Mouse (Mus musculus) left cerebral cortex, postnatal 10 days (tissue): Measurements from ENCODE around the gene Tnfaip3. TPM values are rescaled to one million over a fixed set of nuclear protein-coding genes. Genes with fewer than 3 reads are reported as not detected.

Source experiments
- DNase-seq, 2 experiments: peaks; one replicate each; pipeline ENCODE4 v3.0.0; 2021 to 2022; ENCODE audit warnings: low spot score in 2 of 2, mixed read lengths in 1 of 2; ENCODE audit errors: extremely low spot score in 1 of 2
- intact Hi-C: fragments of 180-260 bp; cut with DNase I; formaldehyde crosslinking; loops from one replicate; pipeline ENCODE4 v1.15.1; 2025
- total RNA-seq, 2 experiments: library from RNA; stranded (reverse); gene quantifications; 2 replicates each; pipeline ENCODE4 v1.2.3; 2021

The Tnfaip3 gene
- total RNA-seq, 2 experiments from 2014 or later = 4.8 to 5.8 TPM

DNA sequence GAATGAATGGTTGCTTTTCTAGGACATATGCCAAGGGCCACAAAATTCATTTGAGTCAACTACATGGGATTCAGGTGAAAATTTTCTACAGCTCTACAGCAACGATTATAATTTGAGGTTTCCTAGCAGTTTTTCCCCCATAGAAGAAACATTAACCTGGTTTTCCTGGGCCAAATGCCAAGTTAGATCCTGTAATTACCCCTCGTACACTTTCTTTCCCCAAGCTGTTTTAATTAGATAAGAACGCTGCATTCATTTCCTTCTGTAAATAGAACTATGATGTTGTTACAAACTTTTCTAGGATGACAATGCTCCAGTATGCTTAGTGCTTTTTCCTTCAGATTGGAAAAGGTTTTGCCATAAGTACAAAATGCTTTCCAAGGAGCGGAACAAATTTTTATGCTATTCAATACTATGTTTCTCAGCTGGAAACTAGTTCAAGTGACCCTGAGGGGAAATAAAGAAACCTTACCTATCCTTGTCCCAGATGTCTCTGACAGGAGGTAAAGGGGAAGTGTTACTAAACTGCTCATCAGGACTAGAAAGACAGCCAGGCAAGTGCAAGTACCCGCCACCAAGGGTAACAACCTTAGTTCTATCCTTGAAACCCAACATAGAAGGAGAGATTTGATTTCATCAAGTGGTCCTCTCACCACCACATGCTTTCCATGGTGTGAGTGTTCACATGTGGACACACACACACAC lies 8.3 kb upstream of the Tnfaip3 start:
- intact Hi-C loops = no loop called here
- DNase-seq = no peak

DNA sequence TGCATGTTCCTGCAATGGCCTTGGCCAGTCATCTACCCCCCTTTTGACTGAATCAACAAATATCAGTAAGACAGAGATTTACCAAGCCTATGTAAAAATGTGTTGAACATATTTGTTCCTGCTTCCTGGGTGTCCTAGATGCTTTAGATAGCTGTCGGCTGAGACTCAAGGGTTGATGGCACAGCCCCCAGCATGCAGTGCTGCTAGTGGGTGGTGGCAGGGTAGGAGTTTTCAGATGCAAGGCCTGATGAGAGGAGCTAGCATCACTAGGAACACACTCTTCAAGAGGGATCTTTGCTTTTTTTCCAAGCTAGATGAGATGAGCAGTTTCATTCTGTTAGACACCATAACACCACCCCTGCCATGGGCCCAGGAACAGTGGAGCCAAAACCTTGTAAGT lies 6.8 kb upstream of the Tnfaip3 start:
- DNase-seq = no peak
- intact Hi-C loops = no loop called here

DNA sequence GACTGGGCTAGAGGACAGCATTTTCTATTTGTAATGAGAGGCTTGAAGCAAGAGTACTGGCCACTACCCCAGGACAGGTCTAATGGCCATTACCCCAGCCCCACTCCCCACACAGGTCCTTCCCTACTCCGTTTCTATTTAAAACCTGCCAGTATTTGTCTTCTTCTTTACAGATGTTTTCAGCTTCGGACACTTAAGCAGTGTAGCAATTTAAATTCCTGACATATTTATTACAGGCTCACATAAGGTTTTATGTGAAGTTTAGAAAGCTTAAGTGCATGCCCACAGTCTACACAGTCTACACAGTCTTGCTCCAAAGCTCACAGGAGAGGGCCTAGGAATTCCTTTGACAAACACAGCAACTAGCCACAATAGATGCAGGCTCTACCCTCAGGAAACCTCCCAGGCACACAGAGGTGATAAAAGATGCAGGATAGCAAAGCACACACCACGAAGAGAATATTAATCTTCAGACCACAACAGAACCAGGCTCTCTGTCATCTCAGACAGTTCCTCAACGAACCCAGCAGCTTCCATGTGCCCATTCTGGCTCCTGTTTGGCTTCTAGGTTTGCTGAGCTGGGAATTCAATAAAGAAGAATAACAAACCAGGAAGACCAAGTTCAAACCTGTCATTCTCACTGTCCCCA lies 1.5 kb upstream of the Tnfaip3 start:
- DNase-seq = no peak
- intact Hi-C loops = loop anchor here (5.0 kb wide), 1 partner anchor 170 kb away; no protein-coding TSS in a partner anchor

DNA sequence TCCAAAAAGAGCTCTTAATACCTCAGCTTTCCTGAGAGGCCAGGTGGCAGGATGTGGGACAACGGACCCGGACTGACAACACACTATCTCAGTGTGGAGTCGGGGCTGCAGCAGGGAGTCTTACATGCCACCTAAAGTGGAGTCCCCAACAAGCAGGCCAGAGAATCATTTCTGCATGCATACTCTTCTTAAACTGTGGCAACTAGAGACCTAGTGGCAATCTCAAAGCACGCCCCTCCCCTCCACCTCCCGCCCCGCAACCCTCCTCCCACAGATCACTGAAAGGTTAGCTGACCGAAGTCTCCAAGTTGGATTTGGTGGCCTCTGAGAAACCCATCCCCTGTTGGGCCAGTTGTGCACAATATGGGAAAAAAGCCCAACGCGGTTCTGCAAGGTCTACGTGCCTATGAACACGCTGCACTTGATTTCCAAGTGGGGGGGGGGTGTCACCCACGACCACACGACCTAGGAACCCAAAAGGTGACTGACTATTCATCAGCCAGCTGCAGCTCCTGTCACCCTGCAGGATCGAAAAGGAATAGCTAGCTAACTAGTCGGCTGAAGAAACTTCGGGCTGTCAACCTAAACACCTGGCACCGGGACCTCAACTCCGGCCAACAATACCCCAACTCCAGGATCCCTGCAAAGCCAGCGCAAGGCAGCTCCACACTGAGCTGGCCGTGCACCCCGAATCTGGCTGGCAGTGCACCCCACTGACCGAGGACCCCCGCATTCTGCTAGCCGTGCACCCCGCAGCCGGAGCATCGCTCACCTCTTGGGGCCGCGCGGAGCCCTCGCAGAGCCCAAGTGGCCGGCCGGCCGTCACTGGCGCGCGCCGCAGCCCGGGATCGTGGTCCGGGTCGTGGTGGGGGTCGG lies 838 bp downstream of the Tnfaip3 start:
- intact Hi-C loops = loop anchor here (5.0 kb wide), 2 partner anchors 52 to 173 kb away; no protein-coding TSS in a partner anchor
- peak; percentile 11 to 22 for DNase-seq

DNA sequence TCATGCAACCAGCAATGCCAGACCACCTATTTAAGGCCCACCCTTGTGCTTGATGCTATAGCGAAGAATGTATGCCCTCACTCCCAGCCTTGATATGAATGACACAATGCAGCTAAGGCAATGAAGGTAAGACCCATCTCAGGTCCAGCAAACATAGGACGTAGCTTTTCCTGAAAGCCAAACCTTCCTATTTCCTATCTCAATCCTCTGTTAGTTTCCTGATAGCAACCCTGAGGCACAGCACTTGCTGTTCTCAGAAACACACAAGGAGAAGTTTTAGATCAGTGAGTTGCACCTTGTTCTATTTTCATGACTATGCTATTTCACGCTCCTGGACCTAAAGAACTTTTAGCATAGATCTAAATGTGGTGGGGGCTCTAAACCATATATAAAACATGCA lies 2.1 kb downstream of the Tnfaip3 start:
- intact Hi-C loops = loop anchor here (5.0 kb wide), 1 partner anchor 51 kb away; no protein-coding TSS in a partner anchor
- no peak for DNase-seq

DNA sequence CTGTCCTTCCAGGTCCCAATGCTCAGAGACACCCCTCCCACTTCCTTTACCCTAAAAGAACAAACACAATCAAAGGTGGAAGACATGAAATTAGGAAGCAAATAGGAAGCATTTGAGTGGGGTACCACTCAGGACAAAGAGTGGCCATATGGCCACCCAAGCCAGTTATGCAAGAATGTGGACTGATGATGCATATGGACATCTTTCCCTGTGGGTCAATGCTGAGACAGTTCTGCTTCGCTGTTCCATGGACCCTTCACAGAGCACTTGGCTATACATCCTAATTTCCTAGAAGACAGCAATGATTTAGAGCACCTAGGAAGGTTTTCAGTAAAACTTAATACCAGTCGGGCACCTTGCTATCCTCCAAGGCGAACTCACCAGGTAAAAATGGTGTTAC lies 2.8 kb downstream of the Tnfaip3 start:
- intact Hi-C loops = loop anchor here (5.0 kb wide), 1 partner anchor 50 kb away; no protein-coding TSS in a partner anchor
- no peak for DNase-seq

DNA sequence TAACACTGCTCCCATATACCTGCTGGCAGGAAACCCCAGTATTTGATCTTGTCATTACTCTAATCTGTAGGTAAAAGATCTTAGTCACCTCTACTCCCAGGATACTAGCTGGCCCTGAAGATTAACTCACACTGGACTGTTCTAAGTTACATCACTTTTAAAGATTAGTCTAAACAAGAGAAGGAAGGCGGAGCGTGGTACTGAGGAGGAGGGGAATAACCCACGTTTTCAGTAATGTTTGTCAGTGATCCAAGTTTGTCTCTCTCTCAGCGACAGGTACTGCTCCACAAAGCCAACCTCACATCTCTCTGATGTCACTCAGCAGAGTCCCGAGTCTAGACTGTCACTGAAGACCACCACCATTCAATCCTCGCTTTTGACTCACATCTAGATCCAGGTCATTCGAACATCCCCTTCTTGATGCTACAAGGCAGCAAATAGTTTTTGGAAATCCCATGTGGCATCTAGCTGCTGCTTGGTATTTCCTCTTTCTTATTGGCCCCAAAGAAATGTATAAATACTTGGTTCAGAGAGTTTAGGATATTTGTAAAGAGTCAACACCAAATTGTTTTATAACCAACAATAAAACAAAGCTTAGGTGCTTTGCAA lies 3.5 kb downstream of the Tnfaip3 start:
- intact Hi-C loops = loop anchor here (5.0 kb wide), 1 partner anchor 50 kb away; no protein-coding TSS in a partner anchor
- DNase-seq = no peak

DNA sequence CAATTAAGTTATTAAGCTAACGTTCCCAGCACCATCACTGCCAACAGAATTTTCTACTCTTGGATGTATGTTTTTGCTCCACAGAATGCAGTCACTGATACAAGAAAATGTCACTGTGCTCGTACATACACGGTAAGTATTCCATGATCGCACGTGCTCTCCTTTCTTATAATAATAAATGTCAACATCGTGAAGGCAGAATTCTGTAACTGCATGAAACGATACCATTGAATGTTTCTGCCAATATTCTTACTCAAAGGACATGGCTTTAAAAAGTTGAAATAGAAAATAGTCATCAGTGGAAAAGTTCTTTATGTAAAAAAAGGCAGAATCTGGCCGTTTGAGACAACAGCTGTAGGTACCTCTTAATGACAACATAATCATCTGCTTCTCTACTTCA lies 5.0 kb downstream of the Tnfaip3 start:
- no peak for DNase-seq
- intact Hi-C loops = loop anchor here (5.0 kb wide), 1 partner anchor 48 kb away; no protein-coding TSS in a partner anchor

DNA sequence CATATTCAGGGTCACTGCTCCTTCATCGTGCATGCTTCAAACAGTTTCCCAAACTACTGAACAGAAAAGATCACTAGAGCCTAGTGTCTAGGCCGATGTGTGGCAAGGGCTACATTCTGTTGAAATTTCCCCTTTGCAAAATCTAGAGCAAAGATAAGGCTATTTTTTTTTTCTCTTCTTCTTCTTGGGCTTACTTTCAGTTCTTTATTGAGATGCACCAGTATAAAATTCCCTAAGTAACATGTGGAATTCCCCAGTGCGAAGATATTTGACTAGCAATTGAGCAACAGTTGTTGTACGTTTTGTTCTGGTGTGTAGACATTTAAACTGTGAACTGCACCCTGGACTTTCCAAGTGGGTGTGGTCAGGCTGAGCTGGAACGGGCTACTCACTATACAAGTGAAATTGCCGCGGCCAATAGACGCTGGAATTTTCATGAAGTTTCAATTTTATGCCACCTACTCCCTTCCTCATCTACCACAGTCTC lies 6.2 kb downstream of the Tnfaip3 start:
- intact Hi-C loops = no loop called here
- no peak for DNase-seq

DNA sequence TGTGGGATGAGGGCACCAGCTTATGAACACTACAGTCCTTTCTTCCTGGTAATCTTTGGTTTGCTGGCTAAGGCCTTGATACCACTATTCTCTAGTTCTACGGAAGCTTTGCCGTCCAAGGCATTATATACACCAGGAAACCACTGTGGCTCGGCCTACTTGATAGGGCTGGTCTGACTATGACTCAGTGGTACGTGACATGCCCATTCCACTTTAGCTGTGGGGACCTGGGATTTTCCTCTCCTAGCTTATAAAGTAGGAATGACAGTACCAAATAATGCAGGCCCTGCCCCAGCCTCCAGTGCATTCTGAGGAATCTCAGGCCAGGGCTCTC lies 6.9 kb downstream of the Tnfaip3 start:
- DNase-seq = no peak
- intact Hi-C loops = no loop called here

DNA sequence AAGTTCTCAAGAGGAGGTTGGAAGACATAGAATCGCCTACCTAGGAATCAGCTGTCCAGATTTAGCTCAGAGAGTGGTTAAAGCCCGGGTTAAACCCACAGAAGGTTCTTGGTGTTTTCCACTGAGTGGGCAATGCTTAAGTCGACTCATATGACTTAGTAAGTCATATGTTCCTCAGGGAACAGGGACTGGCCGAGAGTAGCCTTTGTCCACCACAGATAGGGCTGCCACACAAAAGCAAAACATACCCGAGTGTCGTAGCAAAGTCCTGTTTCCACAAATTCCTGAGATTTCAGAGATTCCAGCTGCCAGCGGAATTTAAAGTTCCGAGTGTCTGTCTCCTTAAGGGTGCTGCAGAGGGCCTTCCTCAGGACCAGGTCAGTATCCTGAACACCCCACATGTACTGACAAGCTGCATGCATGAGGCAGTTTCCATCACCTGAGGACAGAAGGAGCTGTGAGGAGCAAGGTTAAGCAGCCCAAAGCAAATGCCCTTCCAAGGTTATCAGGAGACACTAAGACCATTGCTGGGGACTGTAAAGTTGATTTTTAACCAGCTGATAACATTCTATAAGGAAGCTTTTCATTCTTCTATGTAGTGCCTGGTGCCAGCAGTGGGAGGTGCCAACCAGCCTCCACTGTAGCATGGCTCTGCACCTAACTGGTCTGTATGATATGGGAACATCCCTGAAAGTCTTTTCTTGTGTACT lies 7.4 kb downstream of the Tnfaip3 start:
- intact Hi-C loops = no loop called here
- DNase-seq = no peak

DNA sequence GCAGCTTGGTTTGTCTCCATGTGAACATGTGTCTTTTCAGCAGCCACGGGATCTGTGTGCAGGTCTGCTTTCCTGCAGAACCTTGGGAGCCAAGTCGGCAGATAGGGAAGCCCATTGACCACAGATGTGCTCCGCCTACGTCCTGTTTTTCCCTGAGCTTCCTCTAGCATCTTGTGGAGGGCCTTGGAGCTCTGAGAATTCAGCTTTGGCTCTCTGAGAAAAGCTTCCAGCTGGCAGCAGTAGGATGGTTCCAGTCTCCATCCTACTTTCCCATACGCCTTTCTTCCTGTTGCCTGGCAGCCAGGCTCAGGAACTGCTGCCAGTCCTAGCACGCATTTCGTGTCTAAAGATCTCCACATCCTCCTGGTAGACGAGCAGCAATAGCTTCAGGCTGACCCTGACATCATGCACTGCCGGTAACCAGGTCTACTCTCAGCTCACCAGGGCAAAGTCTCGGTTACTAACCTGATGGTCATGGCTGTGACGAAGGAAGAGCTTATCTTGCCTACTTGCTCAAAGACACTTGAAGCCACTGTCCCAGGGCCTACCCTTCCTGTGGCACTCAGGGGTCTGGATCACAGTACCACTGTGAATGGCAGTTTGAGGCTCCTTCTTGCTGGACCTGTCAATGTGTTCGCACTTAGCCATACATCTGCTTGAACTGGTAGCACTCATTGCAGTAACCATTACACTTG lies 13.2 kb downstream of the Tnfaip3 start:
- intact Hi-C loops = no loop called here
- peak; percentile 37 to 68 for DNase-seq

DNA sequence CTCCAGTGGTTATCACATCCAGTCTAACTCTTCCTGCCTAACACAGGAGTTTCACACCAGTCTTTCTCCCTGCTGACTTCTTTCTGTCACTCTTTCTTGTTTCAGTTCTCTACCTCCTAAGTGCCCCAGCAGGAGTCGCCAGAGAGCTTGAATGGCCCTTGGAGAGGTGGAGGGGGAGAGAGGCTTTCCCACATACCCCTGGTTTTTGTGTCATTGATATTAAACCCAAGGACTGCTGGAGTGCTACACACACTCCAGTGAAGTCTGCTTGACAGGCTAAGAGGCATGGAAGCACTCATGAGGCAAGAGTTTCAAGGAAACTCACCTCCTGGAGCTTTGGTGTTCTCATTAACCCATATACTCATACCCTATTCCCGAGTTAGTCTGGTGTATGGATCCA lies 16.0 kb downstream of the Tnfaip3 start:
- intact Hi-C loops = no loop called here
- DNase-seq = no peak

DNA sequence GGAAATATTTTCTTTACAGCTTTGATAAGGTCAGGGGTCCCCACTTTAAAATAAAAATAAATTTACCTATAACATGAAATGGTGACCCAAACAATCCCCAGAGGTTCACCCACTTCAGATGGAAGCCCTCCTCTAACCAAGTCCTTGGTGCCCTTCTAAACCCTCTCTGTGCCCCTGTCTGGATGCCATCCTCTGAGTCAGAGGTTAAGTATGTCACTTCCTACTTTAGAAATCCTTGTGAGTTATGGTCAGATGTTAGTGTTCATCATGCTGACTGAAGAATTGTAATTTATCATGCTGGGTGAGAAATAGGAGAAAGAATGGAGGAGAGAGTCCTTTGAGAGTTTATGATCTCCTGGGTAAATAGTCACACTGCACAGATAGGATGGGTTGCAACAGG lies 19.1 kb downstream of the Tnfaip3 start:
- intact Hi-C loops = no loop called here
- DNase-seq = no peak

DNA sequence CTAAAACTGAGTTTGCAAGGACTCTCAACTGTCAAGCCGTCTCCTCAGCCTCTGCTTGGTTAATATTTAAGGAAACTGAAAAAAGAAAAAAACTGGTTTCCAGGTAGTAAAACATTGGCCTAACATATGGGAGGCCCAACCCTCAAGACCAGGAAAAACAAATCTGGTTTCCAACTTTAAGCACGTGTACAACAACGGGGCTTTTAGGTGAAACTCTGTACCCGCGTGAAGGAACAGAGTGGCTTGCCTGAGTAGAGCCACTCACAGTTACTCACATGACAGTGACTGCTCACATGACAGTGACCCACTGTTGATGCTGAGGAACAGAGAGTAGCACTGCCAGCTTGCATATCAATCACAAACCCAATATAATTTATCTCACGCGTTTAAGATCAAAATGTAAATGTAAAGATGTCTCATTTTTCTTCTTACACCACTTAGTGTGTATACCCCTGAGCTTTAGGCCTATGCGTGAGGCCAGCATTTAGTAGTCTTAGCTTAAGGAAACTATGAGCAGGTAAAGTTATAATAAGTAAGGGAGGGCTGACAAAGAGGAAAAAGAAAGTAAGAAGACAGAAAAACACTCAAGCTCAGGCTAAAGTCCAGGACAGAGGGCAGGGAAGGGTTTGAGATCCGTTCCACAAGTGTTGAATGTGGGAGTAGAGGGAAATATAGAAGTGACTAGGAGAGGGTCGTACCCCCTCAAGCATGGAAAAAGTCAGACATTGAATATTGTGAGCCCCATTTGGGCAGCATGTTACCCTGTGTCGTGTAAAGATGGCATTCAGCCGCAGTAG lies 19.8 kb downstream of the Tnfaip3 start:
- intact Hi-C loops = no loop called here
- no peak for DNase-seq

DNA sequence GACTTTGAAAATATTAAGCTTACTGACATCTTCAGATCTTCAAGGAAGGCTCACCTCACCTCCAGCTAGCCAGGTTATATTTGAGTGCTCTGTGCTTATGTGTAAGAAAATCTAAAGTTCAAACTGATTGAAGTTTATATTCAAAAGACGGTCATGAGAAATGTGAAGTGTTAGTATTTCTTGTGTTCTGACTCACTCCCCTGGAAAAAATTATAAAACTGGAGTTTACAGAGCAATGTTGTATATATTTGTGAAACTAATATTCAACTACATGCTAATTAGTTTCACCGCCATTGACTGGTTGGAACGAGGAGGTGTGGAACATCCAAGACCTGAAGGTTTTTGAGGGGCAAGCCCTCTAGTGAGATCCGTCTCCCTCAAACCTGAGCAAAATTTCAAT lies 22.5 kb downstream of the Tnfaip3 start:
- DNase-seq = no peak
- intact Hi-C loops = no loop called here

DNA sequence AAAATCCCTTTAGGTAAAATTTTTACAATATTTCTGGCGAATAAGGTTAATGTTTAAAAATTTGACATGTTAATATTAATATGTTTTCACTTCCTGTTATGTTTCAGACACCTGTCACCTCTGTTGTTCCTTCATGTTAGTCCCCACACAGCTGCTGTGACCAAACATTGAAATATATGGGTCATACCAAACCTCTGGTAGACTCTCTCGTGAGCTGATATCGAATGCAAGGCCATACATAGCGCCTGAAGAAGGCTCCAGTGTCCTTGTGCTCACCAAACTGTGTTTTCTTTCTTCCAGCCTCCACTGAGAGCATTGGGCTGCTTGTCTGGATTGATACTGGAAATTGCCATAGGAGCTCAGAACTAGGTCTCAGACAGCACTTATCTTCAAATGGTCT lies 24.4 kb downstream of the Tnfaip3 start:
- no peak for DNase-seq
- intact Hi-C loops = no loop called here
